Mouse (Mus musculus) intestine, embryonic 15.5 days (tissue): ENCODE measurements around the gene Gm9972. TPM values are rescaled to one million over a fixed set of nuclear protein-coding genes. Genes with fewer than 3 reads are reported as not detected.

Source experiments
- ATAC-seq: fragments of 200-750 bp; cut with Nextera tagmentation; 2 replicates; pipeline ENCODE4 v1.8.0; 2017; ENCODE audit warnings: moderate TSS enrichment, moderate library complexity
- H3K27ac ChIP-seq: fragments of 300-500 bp; sonication (generic); 2 replicates; pipeline ENCODE4 v1.5.1; 2015; ENCODE audit warnings: mild to moderate bottlenecking, inconsistent platforms
- H3K27me3 ChIP-seq: fragments of 300-500 bp; sonication (generic); replicated peaks from 2 replicates; pipeline ENCODE4 v1.6.1; 2015; ENCODE audit warnings: inconsistent platforms
- H3K36me3 ChIP-seq: fragments of 300-500 bp; sonication (generic); 2 replicates; pipeline ENCODE4 v1.6.1; 2015; ENCODE audit warnings: inconsistent platforms
- H3K4me1 ChIP-seq: fragments of 300-500 bp; sonication (generic); replicated peaks from 2 replicates; pipeline ENCODE4 v1.6.1; 2015; ENCODE audit warnings: inconsistent platforms
- H3K4me2 ChIP-seq: fragments of 300-500 bp; sonication (generic); replicated peaks from 2 replicates; pipeline ENCODE4 v1.6.1; 2015; ENCODE audit warnings: mild to moderate bottlenecking, inconsistent platforms
- H3K4me3 ChIP-seq: fragments of 300-500 bp; sonication (generic); replicated peaks from 2 replicates; pipeline ENCODE4 v1.5.1; 2015; ENCODE audit warnings: inconsistent platforms
- H3K9ac ChIP-seq: fragments of 300-500 bp; sonication (generic); 2 replicates; pipeline ENCODE4 v1.6.1; 2015; ENCODE audit warnings: inconsistent platforms
- H3K9me3 ChIP-seq: fragments of 300-500 bp; sonication (generic); 2 replicates; pipeline ENCODE4 v1.6.1; 2016; ENCODE audit warnings: inconsistent platforms
- WGBS: fragments of 180-500 bp; shearing (Covaris S2); methylation state at CpG from one replicate; pipeline ENCODE4 v1.1.7; 2015; 5-methylcytosine and 5-hydroxymethylcytosine counted together
- polyA plus RNA-seq: library from polyadenylated mRNA; unstranded; fragments of >200 nt; fragmentation: Nextera tagmentation; extraction: Ambion mirVana; gene quantifications from 2 replicates; pipeline ENCODE4 v1.2.1, GENCODE M21; 2015

Gene Gm9972
- polyA plus RNA-seq, 1 experiment from 2014 or later = not detected

DNA sequence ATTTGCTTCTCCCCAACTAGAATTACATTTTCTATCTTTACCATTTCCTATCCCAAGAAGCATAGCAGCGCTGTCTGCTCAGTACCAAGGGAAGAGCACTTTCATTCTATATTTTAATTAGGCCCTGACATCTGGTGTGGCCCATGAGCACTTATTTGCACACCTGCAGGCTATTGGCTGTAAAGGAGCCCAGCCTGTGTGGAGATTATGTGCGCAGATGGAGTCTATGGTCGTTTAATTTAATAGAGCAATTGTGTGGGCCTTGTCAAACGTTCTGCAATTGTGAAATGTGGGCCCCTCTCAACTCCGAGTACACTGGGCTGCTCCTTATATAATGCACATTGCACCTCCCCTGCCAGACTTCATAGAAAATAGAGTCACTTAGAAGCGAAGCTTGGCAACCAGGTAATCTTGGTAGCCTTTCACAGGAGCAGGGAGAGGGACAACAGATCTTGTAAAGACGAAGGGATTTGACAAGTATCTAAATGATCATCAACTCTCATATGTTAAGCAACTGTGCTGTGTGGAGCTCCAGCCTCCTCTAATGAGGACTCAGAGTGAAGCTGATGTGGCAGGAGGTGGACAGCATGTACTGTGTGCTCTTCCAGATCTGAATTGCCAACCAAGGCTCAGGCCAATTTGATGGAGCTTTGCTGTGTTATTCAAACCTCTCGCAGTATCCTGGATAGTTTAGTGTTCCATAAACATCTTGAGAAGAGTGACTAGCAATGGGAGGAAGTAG lies 50.9 kb downstream of the Gm9972 start:
- Histone ChIP-seq H3K4me1 (no peaks in the 10 kb centered on the region), H3K4me2 (no peak overlapping the region), H3K9me3 (no peaks in the 10 kb centered on the region), H3K9ac (no peak overlapping the region), H3K27me3 (no peaks in the 10 kb centered on the region), H3K4me3 (no peak overlapping the region), H3K27ac (no peak overlapping the region), H3K36me3 (no peaks in the 10 kb centered on the region)
- ATAC-seq = no peak
- 69% methylated on average over 8 of the region's 8 CpGs for WGBS

Other genes with a start within 250 kb of the Gm9972 start
- 2.0 and 2.3 TPM in 2 replicates for gene Atp10b, start 114.1 kb downstream of the Gm9972 start, polyA plus RNA-seq